Mouse (Mus musculus) thymus, postnatal 10 days (tissue): Measurements from ENCODE around the gene Ablim2.

Source experiments
- DNase-seq, 2 experiments: peaks; one replicate each; pipeline ENCODE4 v3.0.0; 2021; ENCODE audit warnings: low spot score in 2 of 2

The Ablim2 gene

GRCm38 (mm10) chr5:35814334-35814941, 56.8 kb downstream of the Ablim2 start:
- no peak for DNase-seq

- DNase-seq = no peak
Measured at GRCm38 (mm10) chr5:35815051-35815450, 57.4 kb downstream of the Ablim2 start.

GRCm38 (mm10) chr5:35817266-35817665, 59.6 kb downstream of the Ablim2 start:
- DNase-seq = no peak

GRCm38 (mm10) chr5:35817882-35818281, 60.2 kb downstream of the Ablim2 start:
- DNase-seq = no peak

- DNase-seq = no peak
Measured at GRCm38 (mm10) chr5:35822721-35823120, 65.0 kb downstream of the Ablim2 start.

GRCm38 (mm10) chr5:35826465-35826864, 68.8 kb downstream of the Ablim2 start:
- no peak for DNase-seq

GRCm38 (mm10) chr5:35827075-35827474, 69.4 kb downstream of the Ablim2 start:
- DNase-seq = no peak

- no peak for DNase-seq
Measured at GRCm38 (mm10) chr5:35827856-35828255, 70.2 kb downstream of the Ablim2 start.

GRCm38 (mm10) chr5:35830101-35830500, 72.4 kb downstream of the Ablim2 start:
- DNase-seq = no peak

GRCm38 (mm10) chr5:35833881-35834280, 76.2 kb downstream of the Ablim2 start:
- DNase-seq = no peak

GRCm38 (mm10) chr5:35836992-35837391, 79.3 kb downstream of the Ablim2 start:
- DNase-seq = no peak

- no peak for DNase-seq
Measured at GRCm38 (mm10) chr5:35839262-35839661, 81.6 kb downstream of the Ablim2 start.

GRCm38 (mm10) chr5:35851485-35851884, 93.8 kb downstream of the Ablim2 start:
- DNase-seq = no peak

- DNase-seq = no peak
Measured at GRCm38 (mm10) chr5:35853463-35853862, 95.8 kb downstream of the Ablim2 start.

- no peak for DNase-seq
Measured at GRCm38 (mm10) chr5:35856245-35856644, 98.6 kb downstream of the Ablim2 start.

GRCm38 (mm10) chr5:35858069-35858468, 100.4 kb downstream of the Ablim2 start:
- DNase-seq = peak; percentile 18 to 74

- no peak for DNase-seq
Measured at GRCm38 (mm10) chr5:35861456-35861855, 103.8 kb downstream of the Ablim2 start.

- no peak for DNase-seq
Measured at GRCm38 (mm10) chr5:35869973-35870372, 112.3 kb downstream of the Ablim2 start.

GRCm38 (mm10) chr5:35870408-35871012, 112.8 kb downstream of the Ablim2 start:
- DNase-seq = peak; percentile 53 to 67

GRCm38 (mm10) chr5:35873382-35873781, 115.7 kb downstream of the Ablim2 start:
- DNase-seq = no peak

GRCm38 (mm10) chr5:35876236-35876635, 118.6 kb downstream of the Ablim2 start:
- no peak for DNase-seq

- DNase-seq = no peak
Measured at GRCm38 (mm10) chr5:35879199-35879598, 121.5 kb downstream of the Ablim2 start.

GRCm38 (mm10) chr5:35882391-35882790, 124.7 kb downstream of the Ablim2 start:
- no peak for DNase-seq

GRCm38 (mm10) chr5:35884262-35884661, 126.6 kb downstream of the Ablim2 start:
- peak in 1 of 2 experiments; percentile 50 for DNase-seq
